Mouse (Mus musculus) left cerebral cortex, adult 11 months (tissue): ENCODE results near the gene S100a4.

Source experiments
- DNase-seq: peaks from one replicate; pipeline ENCODE4 v3.0.0; 2022; ENCODE audit warnings: low spot score

S100a4 gene

GRCm38 (mm10) chr3:90600036-90600435 lies 3.5 kb upstream of the S100a4 start:
- no peak for DNase-seq

- no peak for DNase-seq
These were observed 2.9 kb upstream of the S100a4 start for GRCm38 (mm10) chr3:90600458-90601195.

- no peak for DNase-seq
These were observed 2.0 kb upstream of the S100a4 start, which contains the start of gene Gm42674 for GRCm38 (mm10) chr3:90601486-90602110. Gene Gm42674, plus strand, starts transcription at chr3:90601904.

- DNase-seq, result no peak
These were observed 845 bp downstream of the S100a4 start for GRCm38 (mm10) chr3:90604416-90604815.

GRCm38 (mm10) chr3:90605049-90605448 lies 1.5 kb downstream of the S100a4 start:
- DNase-seq, result no peak

GRCm38 (mm10) chr3:90605736-90606135 lies 2.2 kb downstream of the S100a4 start:
- no peak for DNase-seq

- DNase-seq, result no peak
These were observed 2.6 kb downstream of the S100a4 start for GRCm38 (mm10) chr3:90606185-90606584.

- no peak for DNase-seq
These were observed 3.8 kb downstream of the S100a4 start for GRCm38 (mm10) chr3:90607361-90607760.

GRCm38 (mm10) chr3:90608223-90608622 lies 4.7 kb downstream of the S100a4 start, which contains the start of gene S100a5:
Gene S100a5, plus strand, starts transcription at chr3:90608523.
- no peak for DNase-seq

- no peak for DNase-seq
These were observed 5.5 kb downstream of the S100a4 start for GRCm38 (mm10) chr3:90609102-90609501.

- DNase-seq, result no peak
These were observed 7.9 kb downstream of the S100a4 start for GRCm38 (mm10) chr3:90611494-90611893.

- no peak for DNase-seq
These were observed 8.5 kb downstream of the S100a4 start for GRCm38 (mm10) chr3:90612061-90612460.

GRCm38 (mm10) chr3:90612728-90613291 lies 9.2 kb downstream of the S100a4 start, which contains the start of gene S100a6:
Gene S100a6, plus strand, starts transcription at chr3:90612882.
- no peak for DNase-seq

- no peak for DNase-seq
These were observed 10.0 kb downstream of the S100a4 start for GRCm38 (mm10) chr3:90613461-90614147.

- DNase-seq, result no peak
These were observed 10.6 kb downstream of the S100a4 start for GRCm38 (mm10) chr3:90614148-90614530.

GRCm38 (mm10) chr3:90614611-90615251 lies 11.2 kb downstream of the S100a4 start:
- DNase-seq, result no peak

- DNase-seq, result peak; percentile 81
These were observed 11.8 kb downstream of the S100a4 start for GRCm38 (mm10) chr3:90615415-90615814.

GRCm38 (mm10) chr3:90615911-90616310 lies 12.3 kb downstream of the S100a4 start:
- DNase-seq, result no peak

- no peak for DNase-seq
These were observed 14.0 kb downstream of the S100a4 start for GRCm38 (mm10) chr3:90617586-90617985.

- DNase-seq, result no peak
These were observed 18.0 kb downstream of the S100a4 start for GRCm38 (mm10) chr3:90621552-90621951.

- DNase-seq, result no peak
These were observed 20.0 kb downstream of the S100a4 start for GRCm38 (mm10) chr3:90623435-90624071.

GRCm38 (mm10) chr3:90625496-90625895 lies 21.9 kb downstream of the S100a4 start:
- no peak for DNase-seq
